Mouse (Mus musculus): Measurements from ENCODE around the gene Wdr43.

DNA sequence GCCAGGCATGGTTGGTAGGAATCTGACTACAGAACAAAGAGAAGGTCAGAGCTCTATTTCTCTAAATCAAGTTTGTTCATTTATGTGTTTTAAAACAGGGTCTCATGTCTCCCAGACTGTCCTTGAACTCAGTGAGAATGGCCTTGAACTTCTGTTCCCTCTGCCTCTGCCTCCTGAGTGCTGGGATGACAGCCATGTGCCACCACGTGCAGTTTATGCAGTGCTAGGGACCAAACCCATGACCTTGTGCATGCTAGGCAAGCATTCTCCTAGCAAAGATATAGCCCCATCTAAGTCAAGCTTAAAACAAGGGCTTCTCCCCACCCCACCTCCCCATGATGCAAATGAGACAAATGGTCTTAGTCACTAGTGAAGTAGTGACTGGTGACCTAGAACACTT lies 89.4 kb downstream of the Wdr43 start:
- TF ChIP-seq CTCF (IDR thresholded peaks at IDR 0.05; ENCODE audit: low read depth) (no peak), EP300 (IDR thresholded peaks at IDR 0.05; ENCODE audit: low read depth) (no peak)

Data from heart, postnatal 0 days (tissue).